Mouse (Mus musculus) c-Kit-positive CD71-positive TER-119-positive erythroid progenitor cells, embryonic 14.5 days (primary cell): Measurements from ENCODE around the gene Strn4.

Experiments
- DNase-seq: peaks from one replicate; pipeline ENCODE4 v3.0.0-alpha.2; 2013; ENCODE audit warnings: low spot score

The Strn4 gene

GRCm38 (mm10) chr7:16815351-16815941 lies at the start of gene Strn4:
TSS of gene Strn4 (plus strand) at chr7:16815889.
- no peak for DNase-seq

- DNase-seq = no peak
These were observed 49.2 kb upstream of the Strn4 start for GRCm38 (mm10) chr7:16766443-16766842.

GRCm38 (mm10) chr7:16775888-16776287 lies 39.8 kb upstream of the Strn4 start:
- DNase-seq = no peak

GRCm38 (mm10) chr7:16780076-16780475 lies 35.6 kb upstream of the Strn4 start:
- DNase-seq = no peak

GRCm38 (mm10) chr7:16780825-16781554 lies 34.7 kb upstream of the Strn4 start, which contains the start of gene Slc1a5:
TSS of gene Slc1a5 (plus strand) at chr7:16781340.
- DNase-seq = peak; percentile 95

GRCm38 (mm10) chr7:16781555-16781815 lies 34.2 kb upstream of the Strn4 start:
- DNase-seq = no peak

- peak; percentile 36 for DNase-seq
These were observed 33.7 kb upstream of the Strn4 start for GRCm38 (mm10) chr7:16781816-16782554.

GRCm38 (mm10) chr7:16782555-16783125 lies 33.0 kb upstream of the Strn4 start:
- no peak for DNase-seq

- DNase-seq = peak; percentile 89
These were observed 32.4 kb upstream of the Strn4 start for GRCm38 (mm10) chr7:16783224-16783688.

GRCm38 (mm10) chr7:16783758-16784415 lies 31.8 kb upstream of the Strn4 start:
- peak; percentile 39 for DNase-seq

- DNase-seq = peak; percentile 53
These were observed 31.2 kb upstream of the Strn4 start for GRCm38 (mm10) chr7:16784498-16784976.

GRCm38 (mm10) chr7:16785541-16786083 lies 30.1 kb upstream of the Strn4 start:
- DNase-seq = no peak

- no peak for DNase-seq
These were observed 23.4 kb upstream of the Strn4 start for GRCm38 (mm10) chr7:16792316-16792715.

GRCm38 (mm10) chr7:16793010-16793725 lies 22.5 kb upstream of the Strn4 start:
- DNase-seq = no peak

GRCm38 (mm10) chr7:16794886-16795285 lies 20.8 kb upstream of the Strn4 start:
- DNase-seq = no peak

GRCm38 (mm10) chr7:16804409-16805028 lies 11.2 kb upstream of the Strn4 start:
- DNase-seq = no peak

GRCm38 (mm10) chr7:16807936-16808335 lies 7.8 kb upstream of the Strn4 start:
- no peak for DNase-seq

GRCm38 (mm10) chr7:16808647-16809046 lies 7.0 kb upstream of the Strn4 start:
- no peak for DNase-seq

GRCm38 (mm10) chr7:16809739-16810138 lies 6.0 kb upstream of the Strn4 start:
- peak; percentile 75 for DNase-seq

GRCm38 (mm10) chr7:16810399-16810919 lies 5.2 kb upstream of the Strn4 start:
- DNase-seq = no peak
